Mouse (Mus musculus) CD4-positive helper T cell, adult 2 months (primary cell): Measurements from ENCODE around the gene Gm21981.
A peak's percentile ranks its signal among the peaks of the same experiment; 100 is the strongest.

Experiments
- DNase-seq: peaks from one replicate; pipeline ENCODE4 v3.0.0-alpha.2; 2012; ENCODE audit warnings: low read depth, missing footprints, low spot score

The Gm21981 gene

DNA sequence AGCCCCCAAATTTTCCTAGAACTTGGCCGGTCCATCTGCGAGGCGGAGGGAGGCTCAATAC, at the start of gene Gm21981:
Gene Gm21981, minus strand, starts transcription at position 14 of the 61 bp plus-strand sequence.
- DNase-seq, result no peak

- peak; percentile 47 for DNase-seq
Observed at GRCm38 (mm10) chr17:47742991-47743734, 48.9 kb upstream of the Gm21981 start.

DNA sequence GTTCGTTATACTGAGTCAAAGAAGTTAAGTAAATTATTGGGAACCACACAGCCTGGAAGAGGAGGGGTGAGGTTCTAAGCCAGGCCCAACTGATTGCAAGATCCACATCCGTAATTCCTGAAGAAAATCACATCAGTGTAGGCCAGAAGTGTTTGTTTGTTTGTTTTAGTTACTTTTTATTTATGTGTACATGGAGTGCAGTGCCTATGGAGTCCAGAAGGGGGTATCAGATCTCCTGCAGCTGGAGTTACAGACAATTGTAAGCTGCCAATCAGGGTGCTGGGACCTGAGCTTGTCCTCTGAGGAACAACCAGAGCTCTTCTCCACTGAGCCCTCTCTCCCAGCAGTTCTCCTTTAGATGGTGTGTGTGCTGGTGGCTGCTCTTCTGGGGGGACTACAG, 45.9 kb upstream of the Gm21981 start:
- peak; percentile 33 for DNase-seq

DNA sequence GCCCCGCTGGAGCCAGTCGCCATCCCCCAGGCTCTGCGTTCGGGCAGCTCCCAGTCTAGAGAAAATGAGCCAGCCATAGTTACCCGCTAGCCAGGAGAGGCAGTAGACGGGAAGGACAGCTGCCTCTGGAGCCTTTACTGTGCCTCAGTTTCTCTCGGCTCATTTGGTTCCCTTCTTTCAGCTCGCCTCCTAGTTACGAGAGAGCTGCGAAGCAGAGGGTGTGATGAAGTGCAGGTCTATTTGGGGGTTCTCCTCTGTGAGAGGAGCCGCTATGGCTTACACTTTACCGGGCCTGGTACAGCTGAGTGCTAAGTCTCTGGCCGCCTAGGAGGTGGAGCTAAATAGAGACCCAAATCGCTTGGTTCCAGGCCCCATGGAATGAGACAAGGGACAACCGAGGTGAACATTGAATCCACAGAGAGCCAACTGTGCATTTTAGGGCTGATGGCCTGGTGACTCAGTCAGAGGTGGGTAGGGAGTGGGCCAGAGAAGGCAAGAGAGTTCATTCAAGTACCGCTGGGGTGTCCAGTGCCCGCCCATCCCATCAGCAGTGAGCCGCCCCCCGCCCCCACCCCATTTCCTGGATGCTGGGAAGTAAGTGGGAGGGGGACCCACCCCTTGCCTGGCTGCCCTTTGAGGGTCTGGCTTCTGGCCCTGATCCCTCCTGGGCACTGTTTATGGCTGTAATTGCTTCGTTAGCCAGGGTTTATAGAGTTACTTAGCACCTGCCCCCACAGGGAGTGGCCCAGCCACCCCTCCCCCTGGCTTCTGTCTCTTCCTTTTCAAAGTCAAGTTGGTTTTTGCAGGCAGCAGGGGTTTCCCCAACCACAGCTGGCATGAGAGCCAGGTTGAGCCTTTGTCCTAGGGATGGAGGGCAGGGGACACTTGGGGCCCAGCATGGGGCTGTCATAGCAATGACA, 44.9 kb upstream of the Gm21981 start:
- DNase-seq, result peak; percentile 82

GRCm38 (mm10) chr17:47738066-47738878, 44.0 kb upstream of the Gm21981 start:
- peak; percentile 72 for DNase-seq

GRCm38 (mm10) chr17:47737271-47738065, 43.2 kb upstream of the Gm21981 start:
- peak; percentile 80 for DNase-seq

DNA sequence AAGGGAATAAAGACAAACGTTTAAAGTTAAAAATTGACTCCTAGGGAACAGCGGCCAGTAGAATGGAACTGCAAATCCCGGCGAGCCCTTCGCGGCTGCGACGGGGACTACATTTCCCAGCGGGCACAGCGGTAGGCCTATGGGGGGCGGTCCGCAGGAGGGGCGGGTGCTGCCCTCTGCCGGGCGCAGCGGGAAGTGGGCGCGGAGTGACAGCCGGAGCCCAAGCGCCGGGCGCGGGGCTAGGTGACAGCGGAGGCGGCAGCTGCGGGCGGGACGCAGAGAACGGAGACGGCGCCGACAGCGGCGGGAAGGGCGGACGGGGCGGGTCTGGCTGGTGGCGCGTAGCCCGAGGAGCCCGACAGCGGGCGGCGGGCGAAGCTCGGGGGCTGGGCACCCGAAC, 42.6 kb upstream of the Gm21981 start, which contains the start of gene Tfeb:
Gene Tfeb, plus strand, starts transcription at position 175 of the 400 bp plus-strand sequence.
- DNase-seq, result peak; percentile 94

DNA sequence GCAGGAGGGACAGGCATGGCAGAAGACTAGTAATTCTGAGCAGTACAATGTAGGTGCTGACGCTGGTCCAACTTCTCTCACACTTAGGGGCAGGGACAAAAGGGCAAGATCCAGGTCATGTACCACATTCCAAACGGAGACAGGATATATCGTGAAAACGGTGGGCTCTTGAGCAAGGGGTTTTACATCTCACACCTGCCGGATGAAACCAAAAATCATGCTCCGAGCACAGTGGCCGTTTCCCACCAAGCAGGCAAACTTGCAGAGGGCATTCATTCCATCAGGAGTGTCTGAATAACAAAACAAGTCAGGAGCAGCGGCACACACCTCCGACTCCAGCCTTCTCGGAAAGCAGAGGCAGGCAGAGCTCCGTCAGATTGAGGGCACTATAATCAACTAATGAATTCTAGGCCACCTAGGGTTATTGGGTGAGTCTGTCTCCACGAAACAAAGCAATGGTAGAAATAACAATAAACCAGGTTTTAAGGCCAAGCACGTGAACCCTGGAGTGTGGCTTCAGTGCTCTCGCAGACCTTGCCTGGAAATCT, 41.4 kb upstream of the Gm21981 start:
- no peak for DNase-seq

GRCm38 (mm10) chr17:47730633-47731575, 36.6 kb upstream of the Gm21981 start:
- no peak for DNase-seq

DNA sequence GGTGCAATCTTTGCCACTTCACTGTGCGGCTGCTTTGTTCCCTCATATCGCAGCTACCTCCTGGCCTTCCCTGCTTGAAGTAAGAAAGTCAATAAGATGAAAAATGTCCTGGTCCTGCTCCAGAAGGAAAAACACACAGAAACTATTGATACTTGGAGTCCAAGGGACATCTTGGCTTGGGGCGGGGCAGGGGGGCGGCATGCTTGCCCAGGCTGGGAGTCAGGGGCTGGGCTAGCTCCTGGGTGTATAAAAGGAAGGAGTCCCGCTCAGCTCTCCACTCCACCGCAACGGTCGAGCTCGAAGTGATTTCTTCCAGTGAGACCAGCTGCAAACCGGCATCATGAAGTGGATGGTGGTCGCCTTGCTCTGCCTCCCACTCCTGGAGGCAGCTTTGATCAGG, 32.3 kb upstream of the Gm21981 start, which contains the start of gene Pgc:
Gene Pgc, plus strand, starts transcription at position 277 of the 400 bp plus-strand sequence.
- no peak for DNase-seq

DNA sequence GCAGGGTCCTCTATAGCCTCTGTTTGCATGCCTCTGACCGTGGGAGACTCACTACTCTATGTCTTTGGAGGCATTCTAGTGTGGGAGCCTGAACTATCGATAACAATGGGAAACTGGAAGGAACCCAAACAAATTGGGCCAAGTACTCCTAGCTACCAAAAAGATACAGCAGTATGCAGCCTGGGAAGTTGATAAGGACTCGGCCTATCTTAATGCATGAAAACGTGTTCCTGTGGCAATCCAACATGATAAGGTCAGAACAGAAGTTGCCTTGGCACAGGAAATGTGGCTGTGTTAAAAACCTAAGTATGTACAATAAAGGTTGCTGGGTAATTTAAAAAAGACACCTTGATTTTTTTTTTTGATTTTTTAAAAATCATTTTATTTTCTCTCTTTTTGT, 26.9 kb upstream of the Gm21981 start:
- DNase-seq, result no peak

GRCm38 (mm10) chr17:47715037-47715436, 20.8 kb upstream of the Gm21981 start:
- no peak for DNase-seq

- no peak for DNase-seq
Observed at GRCm38 (mm10) chr17:47712889-47713571, 18.8 kb upstream of the Gm21981 start.

DNA sequence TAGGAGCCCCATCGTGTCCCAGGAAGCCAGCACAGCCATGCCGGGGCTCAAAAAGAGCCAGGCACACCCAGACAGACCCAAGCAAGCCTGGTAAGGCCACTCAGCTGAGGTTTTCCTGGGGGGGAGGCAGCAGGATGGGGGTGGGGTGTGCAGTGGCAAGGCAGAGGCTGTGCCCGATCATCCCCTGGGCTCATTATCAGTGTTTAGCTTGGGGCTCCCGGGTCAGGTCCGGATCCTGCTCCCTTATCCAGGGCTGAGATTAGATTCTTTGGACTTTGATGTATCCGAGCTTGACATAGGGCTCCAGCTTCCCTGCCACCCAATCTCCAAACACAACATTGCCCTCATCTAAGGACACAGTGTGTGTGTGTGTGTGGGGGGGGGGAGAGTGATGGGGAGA, 17.6 kb upstream of the Gm21981 start:
- no peak for DNase-seq

- no peak for DNase-seq
Observed at GRCm38 (mm10) chr17:47710036-47710435, 15.8 kb upstream of the Gm21981 start.

- DNase-seq, result no peak
Observed at GRCm38 (mm10) chr17:47708972-47709371, 14.7 kb upstream of the Gm21981 start.

GRCm38 (mm10) chr17:47707961-47708360, 13.7 kb upstream of the Gm21981 start:
- DNase-seq, result no peak

DNA sequence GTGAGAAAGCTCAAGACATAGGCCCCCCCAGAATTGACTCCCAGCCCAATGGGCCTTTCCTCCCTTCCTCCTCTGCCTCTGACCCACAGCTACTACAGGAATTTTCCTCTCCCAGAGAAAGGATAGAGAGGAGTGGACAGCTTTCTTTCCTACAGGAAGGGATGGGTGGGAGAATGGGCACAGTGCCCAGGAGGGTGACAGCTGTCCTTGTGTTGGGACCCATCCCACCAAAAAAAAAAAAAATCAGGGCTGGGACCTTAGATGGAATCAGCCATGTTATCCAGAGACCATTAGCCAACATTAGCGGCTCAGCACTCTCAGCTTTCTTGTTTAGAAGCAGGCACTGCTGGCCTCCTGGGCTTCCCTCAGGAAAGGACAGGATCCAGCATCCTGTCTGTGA, 11.9 kb upstream of the Gm21981 start:
- no peak for DNase-seq

DNA sequence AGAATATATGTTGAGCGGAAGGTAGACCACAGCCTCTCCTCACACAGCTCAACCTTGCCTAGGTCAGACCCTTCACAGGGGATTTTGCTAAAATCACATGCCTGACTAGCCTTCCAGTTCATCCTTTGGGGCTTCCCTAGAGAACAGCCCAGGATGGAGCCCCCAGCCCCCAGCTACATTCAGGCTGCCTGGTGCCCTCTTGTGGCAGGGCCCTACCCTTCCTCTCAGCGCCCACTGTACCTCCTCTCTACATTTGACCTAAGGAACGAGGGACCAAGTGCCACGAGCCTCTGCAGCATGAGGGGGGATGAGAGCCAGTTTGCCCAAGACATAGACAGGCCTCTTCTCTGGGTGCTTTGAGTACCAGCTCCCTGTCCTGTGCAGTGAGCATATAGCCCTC, 10.4 kb upstream of the Gm21981 start:
- no peak for DNase-seq
